Mouse (Mus musculus) bone marrow, adult 2 months (tissue): ENCODE measurements at regions not wholly inside any gene's neighbourhood (a gene's known extent, or its start where the extent isn't known, plus 50 kb on each side); places are given as distances from the start of the nearest gene placed in this dataset.

Experiments
- H3K27ac ChIP-seq: fragments of 200-500 bp; 2 replicates; pipeline ENCODE4 v1.5.1; 2012; ENCODE audit warnings: low read depth, mild to moderate bottlenecking, control low read depth, inconsistent platforms, low read length; ENCODE audit not compliant: control insufficient read depth, poor library complexity, insufficient read depth
- H3K4me1 ChIP-seq: fragments of 200-500 bp; 2 replicates; pipeline ENCODE4 v1.6.1; 2011; ENCODE audit warnings: low read length; ENCODE audit not compliant: control insufficient read depth, insufficient read depth
- H3K4me3 ChIP-seq: fragments of 200-500 bp; replicated peaks from 2 replicates; pipeline ENCODE3; 2011; ENCODE audit warnings: mild to moderate bottlenecking, low read depth, low read length, control low read depth; ENCODE audit not compliant: control insufficient read depth
- CTCF ChIP-seq: fragments of 200-500 bp; IDR thresholded peaks from 2 replicates; pipeline ENCODE4 v1.5.1; 2011; ENCODE audit warnings: low read length, control low read depth; ENCODE audit not compliant: control insufficient read depth, insufficient read depth
- POLR2A ChIP-seq: fragments of 200-500 bp; IDR thresholded peaks from 2 replicates; pipeline ENCODE4 v1.6.1; 2011; ENCODE audit warnings: low read depth, mild to moderate bottlenecking, control low read depth, low read length, borderline replicate concordance; ENCODE audit not compliant: control insufficient read depth
- WGBS: fragments of 180-500 bp; shearing (Covaris S2); methylation state at CpG from one replicate; pipeline ENCODE4 v1.1.7; 2018; 5-methylcytosine and 5-hydroxymethylcytosine counted together

GRCm38 (mm10) chr2:133427039-133427438 is 124.9 kb upstream of the Bmp2 start:
- Histone ChIP-seq H3K4me1 (peaks cover 3% of the 10 kb centered on the region; the same call in 1 of the 2 replicates), H3K4me3 (no peak overlapping the region), H3K27ac (no peak overlapping the region)
- no peak for TF ChIP-seq CTCF
- no peak for TF ChIP-seq POLR2A
- 21% methylated on average over 1 of the region's 1 CpGs for WGBS

GRCm38 (mm10) chr2:133429369-133430062 is 122.4 kb upstream of the Bmp2 start:
- no peak for TF ChIP-seq CTCF
- TF ChIP-seq POLR2A, result no peak
- no peak overlapping the region for H3K27ac ChIP-seq
- no peak overlapping the region for H3K4me3 ChIP-seq
- peaks cover 3% of the 10 kb centered on the region; the same call in 1 of the 2 replicates for H3K4me1 ChIP-seq
- WGBS, result 67% methylated on average over 2 of the region's 2 CpGs

- Histone ChIP-seq H3K4me1 (peaks cover 3% of the 10 kb centered on the region; the same call in 1 of the 2 replicates), H3K27ac (no peak overlapping the region), H3K4me3 (no peak overlapping the region)
- WGBS, result 26% methylated on average over 4 of the region's 4 CpGs
- no peak for TF ChIP-seq CTCF
- TF ChIP-seq POLR2A, result no peak
Observed at GRCm38 (mm10) chr2:133430741-133431438, 121.1 kb upstream of the Bmp2 start.

GRCm38 (mm10) chr2:133432141-133432813 is 119.7 kb upstream of the Bmp2 start:
- Histone ChIP-seq H3K27ac (no peak overlapping the region), H3K4me3 (no peak overlapping the region), H3K4me1 (peaks cover 3% of the 10 kb centered on the region; the same call in 1 of the 2 replicates)
- WGBS, result 68% methylated on average over 10 of the region's 10 CpGs
- no peak for TF ChIP-seq CTCF
- TF ChIP-seq POLR2A, result no peak

- H3K27ac ChIP-seq, result no peak overlapping the region
- no peak overlapping the region for H3K4me3 ChIP-seq
- TF ChIP-seq CTCF, result no peak
- TF ChIP-seq POLR2A, result no peak
- H3K4me1 ChIP-seq, result no peaks in the 10 kb centered on the region
- 70% methylated on average over 22 of the region's 22 CpGs for WGBS
Observed at GRCm38 (mm10) chr2:133436913-133437843, 114.8 kb upstream of the Bmp2 start.

GRCm38 (mm10) chr2:133438018-133438417 is 113.9 kb upstream of the Bmp2 start:
- TF ChIP-seq POLR2A (no peak), CTCF (no peak)
- no peak overlapping the region for H3K27ac ChIP-seq
- H3K4me1 ChIP-seq, result no peaks in the 10 kb centered on the region
- 67% methylated on average over 4 of the region's 4 CpGs for WGBS
- H3K4me3 ChIP-seq, result no peak overlapping the region

GRCm38 (mm10) chr2:133443024-133443423 is 108.9 kb upstream of the Bmp2 start:
- TF ChIP-seq CTCF (no peak), POLR2A (no peak)
- no peak overlapping the region for H3K27ac ChIP-seq
- 84% methylated on average over 4 of the region's 4 CpGs for WGBS
- H3K4me1 ChIP-seq, result no peaks in the 10 kb centered on the region
- H3K4me3 ChIP-seq, result no peak overlapping the region

GRCm38 (mm10) chr2:133443490-133443889 is 108.5 kb upstream of the Bmp2 start:
- H3K27ac ChIP-seq, result no peak overlapping the region
- H3K4me3 ChIP-seq, result no peak overlapping the region
- H3K4me1 ChIP-seq, result no peaks in the 10 kb centered on the region
- WGBS, result 69% methylated on average over 2 of the region's 2 CpGs
- TF ChIP-seq POLR2A (no peak), CTCF (no peak)
